Mouse (Mus musculus) intestine, embryonic 15.5 days (tissue): ENCODE data around the gene Gm20075. TPM values are rescaled to one million over a fixed set of nuclear protein-coding genes. Genes with fewer than 3 reads are reported as not detected.
"Not testable (repeated sequence)": the region's sequence is repeated elsewhere in the genome, so short reads cannot be mapped to it uniquely, and the experiment has no call there.

Experiments used
- ATAC-seq: fragments of 200-750 bp; cut with Nextera tagmentation; 2 replicates; pipeline ENCODE4 v1.8.0; 2017; ENCODE audit warnings: moderate TSS enrichment, moderate library complexity
- H3K27ac ChIP-seq: fragments of 300-500 bp; sonication (generic); 2 replicates; pipeline ENCODE4 v1.5.1; 2015; ENCODE audit warnings: mild to moderate bottlenecking, inconsistent platforms
- H3K27me3 ChIP-seq: fragments of 300-500 bp; sonication (generic); replicated peaks from 2 replicates; pipeline ENCODE4 v1.6.1; 2015; ENCODE audit warnings: inconsistent platforms
- H3K36me3 ChIP-seq: fragments of 300-500 bp; sonication (generic); 2 replicates; pipeline ENCODE4 v1.6.1; 2015; ENCODE audit warnings: inconsistent platforms
- H3K4me1 ChIP-seq: fragments of 300-500 bp; sonication (generic); replicated peaks from 2 replicates; pipeline ENCODE4 v1.6.1; 2015; ENCODE audit warnings: inconsistent platforms
- H3K4me2 ChIP-seq: fragments of 300-500 bp; sonication (generic); replicated peaks from 2 replicates; pipeline ENCODE4 v1.6.1; 2015; ENCODE audit warnings: mild to moderate bottlenecking, inconsistent platforms
- H3K4me3 ChIP-seq: fragments of 300-500 bp; sonication (generic); replicated peaks from 2 replicates; pipeline ENCODE4 v1.5.1; 2015; ENCODE audit warnings: inconsistent platforms
- H3K9ac ChIP-seq: fragments of 300-500 bp; sonication (generic); 2 replicates; pipeline ENCODE4 v1.6.1; 2015; ENCODE audit warnings: inconsistent platforms
- H3K9me3 ChIP-seq: fragments of 300-500 bp; sonication (generic); 2 replicates; pipeline ENCODE4 v1.6.1; 2016; ENCODE audit warnings: inconsistent platforms
- WGBS: fragments of 180-500 bp; shearing (Covaris S2); methylation state at CpG from one replicate; pipeline ENCODE4 v1.1.7; 2015; 5-methylcytosine and 5-hydroxymethylcytosine counted together
- polyA plus RNA-seq: library from polyadenylated mRNA; unstranded; fragments of >200 nt; fragmentation: Nextera tagmentation; extraction: Ambion mirVana; gene quantifications from 2 replicates; pipeline ENCODE4 v1.2.1, GENCODE M21; 2015

The Gm20075 gene
- 21.0 and 24.1 TPM in 2 replicates for polyA plus RNA-seq

GRCm38 (mm10) chr13:96081276-96081675 lies at the start of gene Gm20075:
Gm20075 (minus strand) TSS chr13:96081376.
- not testable (repeated sequence) for ATAC-seq, H3K27me3 ChIP-seq, H3K4me2 ChIP-seq, H3K4me1 ChIP-seq, H3K36me3 ChIP-seq, H3K9ac ChIP-seq, H3K4me3 ChIP-seq, H3K9me3 ChIP-seq, H3K27ac ChIP-seq
- WGBS = 85% methylated on average over 3 of the region's 3 CpGs

GRCm38 (mm10) chr13:96129081-96129480 lies 47.9 kb upstream of the Gm20075 start:
- no peak for ATAC-seq
- Histone ChIP-seq H3K4me3 (no peak overlapping the region), H3K27ac (no peak overlapping the region), H3K9ac (no peak overlapping the region), H3K4me2 (no peak overlapping the region), H3K9me3 (no peaks in the 10 kb centered on the region), H3K4me1 (peaks cover 25% of the 10 kb centered on the region; the same call in 1 of the 2 replicates), H3K36me3 (no peaks in the 10 kb centered on the region), H3K27me3 (peaks cover 56% of the 10 kb centered on the region)
- 71% methylated on average over 3 of the region's 3 CpGs for WGBS

- Histone ChIP-seq H3K27me3 (peaks cover 35% of the 10 kb centered on the region), H3K9me3 (no peaks in the 10 kb centered on the region), H3K9ac (no peak overlapping the region), H3K27ac (no peak overlapping the region), H3K4me1 (peaks cover 10% of the 10 kb centered on the region; the same call in 1 of the 2 replicates), H3K4me3 (no peak overlapping the region), H3K36me3 (no peaks in the 10 kb centered on the region), H3K4me2 (no peak overlapping the region)
- 64% methylated on average over 6 of the region's 6 CpGs for WGBS
- ATAC-seq = no peak
Measured at GRCm38 (mm10) chr13:96126669-96127068, 45.5 kb upstream of the Gm20075 start.

- no peak overlapping the region for H3K9ac ChIP-seq
- WGBS = 73% methylated on average over 5 of the region's 5 CpGs
- no peak for ATAC-seq
- no peak overlapping the region for H3K4me3 ChIP-seq
- H3K36me3 ChIP-seq = no peaks in the 10 kb centered on the region
- H3K4me1 ChIP-seq = no peaks in the 10 kb centered on the region
- H3K27ac ChIP-seq = no peak overlapping the region
- no peak overlapping the region for H3K4me2 ChIP-seq
- no peaks in the 10 kb centered on the region for H3K9me3 ChIP-seq
- H3K27me3 ChIP-seq = peaks cover 18% of the 10 kb centered on the region
Measured at GRCm38 (mm10) chr13:96125011-96125410, 43.8 kb upstream of the Gm20075 start.

- 79% methylated on average over 2 of the region's 2 CpGs for WGBS
- no peak overlapping the region for H3K9ac ChIP-seq
- H3K4me1 ChIP-seq = no peaks in the 10 kb centered on the region
- no peak overlapping the region for H3K4me2 ChIP-seq
- ATAC-seq = no peak
- H3K27ac ChIP-seq = no peak overlapping the region
- no peaks in the 10 kb centered on the region for H3K9me3 ChIP-seq
- no peaks in the 10 kb centered on the region for H3K36me3 ChIP-seq
- no peaks in the 10 kb centered on the region for H3K27me3 ChIP-seq
- no peak overlapping the region for H3K4me3 ChIP-seq
Measured at GRCm38 (mm10) chr13:96112711-96113110, 31.5 kb upstream of the Gm20075 start.

GRCm38 (mm10) chr13:96110767-96111166 lies 29.6 kb upstream of the Gm20075 start:
- no peak overlapping the region for H3K4me3 ChIP-seq
- no peaks in the 10 kb centered on the region for H3K27me3 ChIP-seq
- WGBS = 84% methylated on average over 3 of the region's 3 CpGs
- H3K9me3 ChIP-seq = no peaks in the 10 kb centered on the region
- H3K4me1 ChIP-seq = no peaks in the 10 kb centered on the region
- H3K4me2 ChIP-seq = no peak overlapping the region
- no peak overlapping the region for H3K27ac ChIP-seq
- H3K36me3 ChIP-seq = no peaks in the 10 kb centered on the region
- ATAC-seq = no peak
- no peak overlapping the region for H3K9ac ChIP-seq

- 64% methylated on average over 4 of the region's 4 CpGs for WGBS
- ATAC-seq = no peak
- no peak overlapping the region for H3K9ac ChIP-seq
- no peaks in the 10 kb centered on the region for H3K36me3 ChIP-seq
- H3K4me2 ChIP-seq = no peak overlapping the region
- H3K4me1 ChIP-seq = no peaks in the 10 kb centered on the region
- H3K27me3 ChIP-seq = no peaks in the 10 kb centered on the region
- H3K9me3 ChIP-seq = no peaks in the 10 kb centered on the region
- no peak overlapping the region for H3K27ac ChIP-seq
- no peak overlapping the region for H3K4me3 ChIP-seq
Measured at GRCm38 (mm10) chr13:96106367-96106766, 25.2 kb upstream of the Gm20075 start.

- Histone ChIP-seq H3K27me3 (no peaks in the 10 kb centered on the region), H3K4me1 (no peaks in the 10 kb centered on the region), H3K9me3 (no peaks in the 10 kb centered on the region), H3K4me2 (no peak overlapping the region), H3K27ac (no peak overlapping the region), H3K9ac (no peak overlapping the region), H3K36me3 (no peaks in the 10 kb centered on the region), H3K4me3 (no peak overlapping the region)
- 70% methylated on average over 4 of the region's 4 CpGs for WGBS
- no peak for ATAC-seq
Measured at GRCm38 (mm10) chr13:96090929-96091328, 9.8 kb upstream of the Gm20075 start.

- Histone ChIP-seq H3K27me3 (no peaks in the 10 kb centered on the region), H3K9ac (no peak overlapping the region), H3K36me3 (no peaks in the 10 kb centered on the region), H3K4me3 (no peak overlapping the region), H3K4me2 (no peak overlapping the region), H3K4me1 (no peaks in the 10 kb centered on the region), H3K27ac (no peak overlapping the region), H3K9me3 (no peaks in the 10 kb centered on the region)
- WGBS = 69% methylated on average over 7 of the region's 7 CpGs
- no peak for ATAC-seq
Measured at GRCm38 (mm10) chr13:96085581-96086302, 4.6 kb upstream of the Gm20075 start.

GRCm38 (mm10) chr13:96081754-96082153 lies 578 bp upstream of the Gm20075 start, which contains the start of gene Gm17190:
Gm17190 (plus strand) TSS chr13:96082054.
- not testable (repeated sequence) for H3K27me3 ChIP-seq, H3K4me2 ChIP-seq, H3K9ac ChIP-seq, H3K4me1 ChIP-seq, H3K36me3 ChIP-seq, H3K4me3 ChIP-seq, H3K9me3 ChIP-seq, H3K27ac ChIP-seq, ATAC-seq
- 88% methylated on average over 1 of the region's 1 CpGs for WGBS

GRCm38 (mm10) chr13:96073555-96073954 lies 7.6 kb downstream of the Gm20075 start:
- no peak for ATAC-seq
- H3K27me3 ChIP-seq = no peaks in the 10 kb centered on the region
- H3K4me2 ChIP-seq = no peak overlapping the region
- no peak overlapping the region for H3K4me3 ChIP-seq
- H3K9ac ChIP-seq = no peak overlapping the region
- H3K36me3 ChIP-seq = no peaks in the 10 kb centered on the region
- H3K4me1 ChIP-seq = no peaks in the 10 kb centered on the region
- WGBS = 46% methylated on average over 8 of the region's 8 CpGs
- no peak overlapping the region for H3K27ac ChIP-seq
- no peaks in the 10 kb centered on the region for H3K9me3 ChIP-seq

GRCm38 (mm10) chr13:96052755-96053154 lies 28.4 kb downstream of the Gm20075 start:
- H3K4me3 ChIP-seq = no peak overlapping the region
- no peaks in the 10 kb centered on the region for H3K9me3 ChIP-seq
- no peaks in the 10 kb centered on the region for H3K4me1 ChIP-seq
- no peak for ATAC-seq
- WGBS = 83% methylated on average over 3 of the region's 3 CpGs
- no peak overlapping the region for H3K9ac ChIP-seq
- H3K36me3 ChIP-seq = no peaks in the 10 kb centered on the region
- no peaks in the 10 kb centered on the region for H3K27me3 ChIP-seq
- no peak overlapping the region for H3K4me2 ChIP-seq
- no peak overlapping the region for H3K27ac ChIP-seq

- no peak overlapping the region for H3K9ac ChIP-seq
- no peaks in the 10 kb centered on the region for H3K4me1 ChIP-seq
- H3K27ac ChIP-seq = no peak overlapping the region
- WGBS = 71% methylated on average over 5 of the region's 5 CpGs
- no peaks in the 10 kb centered on the region for H3K9me3 ChIP-seq
- no peak overlapping the region for H3K4me2 ChIP-seq
- no peak overlapping the region for H3K4me3 ChIP-seq
- no peaks in the 10 kb centered on the region for H3K36me3 ChIP-seq
- H3K27me3 ChIP-seq = no peaks in the 10 kb centered on the region
- ATAC-seq = no peak
Measured at GRCm38 (mm10) chr13:96045396-96045795, 35.8 kb downstream of the Gm20075 start.
